Mouse (Mus musculus) MEL (cell line): Measurements from ENCODE around the gene Hpd. TPM values are rescaled to one million over a fixed set of nuclear protein-coding genes. Genes with fewer than 3 reads are reported as not detected.

ENCODE experiments used
- DNase-seq: peaks from one replicate; pipeline ENCODE4 v3.0.0; 2011; ENCODE audit warnings: low read depth, low spot score
- H3K27ac ChIP-seq: 2 replicates; pipeline ENCODE4 v1.5.1; 2012; ENCODE audit warnings: low read depth, mild to moderate bottlenecking, control low read depth, low read length, moderate library complexity; ENCODE audit not compliant: control insufficient read depth
- H3K27me3 ChIP-seq, 2 experiments: fragments of 150-350 bp in 1 of 2; sonication (generic) in 1 of 2; 2 replicates each; pipeline ENCODE4 v1.6.1; 2012; ENCODE audit warnings: low read length in 2 of 2, mild to moderate bottlenecking in 2 of 2, improper control_type of control experiment in 1 of 2, moderate library complexity in 1 of 2; ENCODE audit not compliant: insufficient read depth in 2 of 2, control insufficient read depth in 1 of 2
- H3K36me3 ChIP-seq, 2 experiments: 2 replicates each; pipeline ENCODE4 v1.6.1; 2012 to 2014; ENCODE audit warnings: low read length in 2 of 2, improper control_type of control experiment in 1 of 2, inconsistent platforms in 1 of 2, mild to moderate bottlenecking in 1 of 2; ENCODE audit not compliant: insufficient read depth in 2 of 2, control insufficient read depth in 1 of 2
- H3K4me1 ChIP-seq, 2 experiments: fragments of 150-350 bp in 1 of 2; sonication (generic) in 1 of 2; 2 replicates each; pipeline ENCODE4 v1.6.1; 2012; ENCODE audit warnings: low read length in 2 of 2, improper control_type of control experiment in 1 of 2, mild to moderate bottlenecking in 1 of 2; ENCODE audit not compliant: insufficient read depth in 2 of 2, control insufficient read depth in 1 of 2
- H3K4me3 ChIP-seq, 2 experiments: fragments of 150-350 bp in 1 of 2; sonication (generic) in 1 of 2; 2 replicates each; pipeline ENCODE4 v1.5.1; 2012; ENCODE audit warnings: low read depth in 2 of 2, low read length in 2 of 2, mild to moderate bottlenecking in 2 of 2, moderate library complexity in 2 of 2, control low read depth in 1 of 2, improper control_type of control experiment in 1 of 2; ENCODE audit not compliant: control insufficient read depth in 1 of 2, insufficient read depth in 1 of 2
- H3K79me2 ChIP-seq: 2 replicates; pipeline ENCODE4 v1.6.1; 2012; ENCODE audit warnings: mild to moderate bottlenecking, low read length, moderate library complexity; ENCODE audit not compliant: control insufficient read depth, poor library complexity, insufficient read depth
- H3K9ac ChIP-seq: 2 replicates; pipeline ENCODE4 v1.6.1; 2012; ENCODE audit warnings: low read depth, mild to moderate bottlenecking, control low read depth, low read length, moderate library complexity; ENCODE audit not compliant: control insufficient read depth, poor library complexity, severe bottlenecking
- H3K9me3 ChIP-seq: fragments of 150-350 bp; sonication (generic); replicated peaks from 2 replicates; pipeline ENCODE4 v1.6.1; 2012; ENCODE audit warnings: mild to moderate bottlenecking, low read length, improper control_type of control experiment, moderate library complexity; ENCODE audit not compliant: insufficient read depth
- BHLHE40 ChIP-seq: IDR thresholded peaks from 2 replicates; pipeline ENCODE4 v1.6.1; 2012; ENCODE audit warnings: low read depth, mild to moderate bottlenecking, inconsistent platforms, low read length, improper control_type of control experiment, borderline replicate concordance
- CHD1 ChIP-seq: IDR thresholded peaks from 2 replicates; pipeline ENCODE4 v1.6.1; 2012; ENCODE audit warnings: low read depth, mild to moderate bottlenecking, inconsistent platforms, low read length, improper control_type of control experiment
- CHD2 ChIP-seq: IDR thresholded peaks from 2 replicates; pipeline ENCODE4 v1.6.1; 2011; ENCODE audit warnings: low read length, improper control_type of control experiment
- ELF1 ChIP-seq: IDR thresholded peaks from 2 replicates; pipeline ENCODE4 v1.6.1; 2014; ENCODE audit warnings: low read depth, mild to moderate bottlenecking, inconsistent platforms, low read length, improper control_type of control experiment, moderate library complexity
- GABPA ChIP-seq: IDR thresholded peaks from 2 replicates; pipeline ENCODE4 v1.6.1; 2012; ENCODE audit warnings: low read depth, mild to moderate bottlenecking, inconsistent platforms, low read length, improper control_type of control experiment, moderate library complexity
- GATA1 ChIP-seq: IDR thresholded peaks from 2 replicates; pipeline ENCODE4 v1.6.1; 2011; ENCODE audit warnings: low read depth, low read length, improper control_type of control experiment
- JUND ChIP-seq: IDR thresholded peaks from 2 replicates; pipeline ENCODE4 v1.6.1; 2011; ENCODE audit warnings: low read depth, mild to moderate bottlenecking, improper control_type of control experiment, low read length
- KAT2A ChIP-seq: conservative IDR thresholded peaks from 2 replicates; pipeline ENCODE4 v1.6.1; 2012; ENCODE audit warnings: low read depth, low read length, improper control_type of control experiment, inconsistent platforms
- MAFK ChIP-seq: IDR thresholded peaks from 2 replicates; pipeline ENCODE4 v1.6.1; 2011; ENCODE audit warnings: low read depth, mild to moderate bottlenecking, low read length, improper control_type of control experiment, borderline replicate concordance
- MAX ChIP-seq: IDR thresholded peaks from 2 replicates; pipeline ENCODE4 v1.6.1; 2011; ENCODE audit warnings: low read length, improper control_type of control experiment
- MAZ ChIP-seq: IDR thresholded peaks from 2 replicates; pipeline ENCODE4 v1.6.1; 2012; ENCODE audit warnings: low read depth, mild to moderate bottlenecking, inconsistent platforms, low read length, improper control_type of control experiment
- MXI1 ChIP-seq: IDR thresholded peaks from 2 replicates; pipeline ENCODE4 v1.6.1; 2011; ENCODE audit warnings: mild to moderate bottlenecking, low read depth, low read length, improper control_type of control experiment
- MYB ChIP-seq: IDR thresholded peaks from 2 replicates; pipeline ENCODE4 v1.6.1; 2011; ENCODE audit warnings: mild to moderate bottlenecking, low read depth, low read length, improper control_type of control experiment
- NRF1 ChIP-seq: IDR thresholded peaks from 2 replicates; pipeline ENCODE4 v1.6.1; 2014; ENCODE audit warnings: low read depth, mild to moderate bottlenecking, inconsistent platforms, low read length, improper control_type of control experiment, moderate library complexity; ENCODE audit not compliant: poor library complexity, insufficient read depth, severe bottlenecking
- POLR2A ChIP-seq, 2 experiments: IDR thresholded peaks; 2 replicates each; pipeline ENCODE4 v1.6.1; 2011 to 2012; ENCODE audit warnings: low read length in 2 of 2, mild to moderate bottlenecking in 2 of 2, control low read depth in 1 of 2, improper control_type of control experiment in 1 of 2, low read depth in 1 of 2, moderate library complexity in 1 of 2; ENCODE audit not compliant: control insufficient read depth in 1 of 2, insufficient read depth in 1 of 2, poor library complexity in 1 of 2
- RAD21 ChIP-seq: IDR thresholded peaks from 2 replicates; pipeline ENCODE4 v1.6.1; 2011; ENCODE audit warnings: mild to moderate bottlenecking, low read depth, low read length, improper control_type of control experiment
- RCOR1 ChIP-seq: IDR thresholded peaks from 2 replicates; pipeline ENCODE4 v1.6.1; 2012; ENCODE audit warnings: low read depth, mild to moderate bottlenecking, inconsistent platforms, low read length, improper control_type of control experiment
- SIN3A ChIP-seq: IDR thresholded peaks from 2 replicates; pipeline ENCODE4 v1.6.1; 2012; ENCODE audit warnings: low read length, improper control_type of control experiment, inconsistent platforms
- SMC3 ChIP-seq: IDR thresholded peaks from 2 replicates; pipeline ENCODE4 v1.6.1; 2011; ENCODE audit warnings: low read depth, low read length, improper control_type of control experiment
- TCF12 ChIP-seq: IDR thresholded peaks from 2 replicates; pipeline ENCODE4 v1.6.1; 2014; ENCODE audit warnings: low read depth, mild to moderate bottlenecking, inconsistent platforms, low read length, improper control_type of control experiment, moderate library complexity
- USF1 ChIP-seq: IDR thresholded peaks from 2 replicates; pipeline ENCODE4 v1.6.1; 2014; ENCODE audit warnings: low read depth, mild to moderate bottlenecking, inconsistent platforms, low read length, improper control_type of control experiment, moderate library complexity
- ZC3H11A ChIP-seq: IDR thresholded peaks from 2 replicates; pipeline ENCODE4 v1.6.1; 2012; ENCODE audit warnings: low read depth, mild to moderate bottlenecking, inconsistent platforms, low read length, improper control_type of control experiment
- ZNF384 ChIP-seq: IDR thresholded peaks from 2 replicates; pipeline ENCODE4 v1.6.1; 2012; ENCODE audit warnings: low read depth, mild to moderate bottlenecking, inconsistent platforms, low read length, improper control_type of control experiment
- polyA plus RNA-seq, 2 experiments: library from polyadenylated mRNA; stranded (reverse) in 1 of 2; unstranded in 1 of 2; fragments of >175 nt in 1 of 2; fragments of >200 nt in 1 of 2; gene quantifications; 2 replicates each; pipeline versions ENCODE4 v1.2.1 to v1.2.4; 2012; ENCODE audit warnings: low replicate concordance in 2 of 2, low read depth in 1 of 2; ENCODE audit not compliant: insufficient read length in 2 of 2, insufficient read depth in 1 of 2, missing spikeins in 1 of 2
- total RNA-seq: library from RNA; depleted of rRNA; stranded (reverse); fragments of 300-350 nt; gene quantifications from 2 replicates; pipeline ENCODE4 v1.2.3, GENCODE M21; 2012

Hpd gene
- total and polyA plus RNA-seq, 3 experiments, result not detected

GRCm38 (mm10) chr5:123151077-123151476 is 31.4 kb downstream of the Hpd start:
- peak overlapping the region; percentile 32; the same call in 1 of the 2 replicates for H3K27ac ChIP-seq
- no peaks in the 10 kb centered on the region for H3K9me3 ChIP-seq
- H3K4me3 ChIP-seq, result no peak overlapping the region
- peak; percentile 44; the same call in 1 of the 2 replicates for TF ChIP-seq USF1
- TF ChIP-seq RCOR1, result no peak
- TF ChIP-seq ELF1, result peak; percentile 75
- TF ChIP-seq SIN3A, result peak; percentile 63
- peaks cover 37% of the 10 kb centered on the region for H3K79me2 ChIP-seq
- peaks cover 2 to 22% of the 10 kb centered on the region in 2 experiments; a peak in 3 of 4 replicates for H3K36me3 ChIP-seq
- peak overlapping the region; percentile 29; the same call in 1 of the 2 replicates for H3K9ac ChIP-seq
- H3K4me1 ChIP-seq, result peaks cover 0 to 21% of the 10 kb centered on the region in 2 experiments; a peak in 2 of 4 replicates
- DNase-seq, result peak; percentile 72
- H3K27me3 ChIP-seq, result no peaks in the 10 kb centered on the region

- Histone ChIP-seq H3K4me1 (peaks cover 0 to 21% of the 10 kb centered on the region in 2 experiments; a peak in 2 of 4 replicates), H3K9ac (peak overlapping the region; percentile 29; the same call in 1 of the 2 replicates), H3K36me3 (peaks cover 2 to 22% of the 10 kb centered on the region in 2 experiments; a peak in 3 of 4 replicates), H3K27me3 (no peaks in the 10 kb centered on the region), H3K4me3 (no peak overlapping the region), H3K27ac (peak overlapping the region; percentile 32), H3K9me3 (no peaks in the 10 kb centered on the region), H3K79me2 (peaks cover 41% of the 10 kb centered on the region)
- DNase-seq, result no peak
- TF ChIP-seq MAFK (no peak), ZC3H11A (no peak), BHLHE40 (no peak)
Measured at GRCm38 (mm10) chr5:123150641-123151040, 31.9 kb downstream of the Hpd start.

GRCm38 (mm10) chr5:123149451-123150400 is 32.8 kb downstream of the Hpd start:
- peak overlapping the region; percentile 37; the same call in 1 of the 2 replicates for H3K9ac ChIP-seq
- peaks cover 2 to 26% of the 10 kb centered on the region in 2 experiments; a peak in 3 of 4 replicates for H3K36me3 ChIP-seq
- H3K79me2 ChIP-seq, result peaks cover 49% of the 10 kb centered on the region
- H3K4me1 ChIP-seq, result peaks cover 0 to 21% of the 10 kb centered on the region in 2 experiments; a peak in 2 of 4 replicates
- H3K4me3 ChIP-seq, result peak overlapping the region in 1 of 2 experiments; percentile 29; a peak in 2 of 4 replicates
- peak; percentile 89 for DNase-seq
- H3K9me3 ChIP-seq, result no peaks in the 10 kb centered on the region
- no peaks in the 10 kb centered on the region for H3K27me3 ChIP-seq
- no peak overlapping the region for H3K27ac ChIP-seq
- TF ChIP-seq MXI1 (0 out of 2 replicates have a peak, but pooled peaks have one; percentile 31), CHD1 (no peak), MAFK (no peak), GATA1 (no peak), RAD21 (peak; percentile 67), MAX (no peak), CHD2 (no peak), SMC3 (peak; percentile 85), KAT2A (no peak), RCOR1 (no peak), JUND (no peak), MAZ (0 out of 2 replicates have a peak, but pooled peaks have one; percentile 55), ZNF384 (no peak), POLR2A (IDR thresholded peaks at IDR 0.05; ENCODE audit: control insufficient read depth in 1 of 2, insufficient read depth in 1 of 2, low read depth in 1 of 2, low read length in 2 of 2, poor library complexity in 1 of 2) (no peak), TCF12 (no peak), NRF1 (no peak), MYB (no peak), BHLHE40 (no peak), GABPA (no peak)
